In the genomic region with DNA sequence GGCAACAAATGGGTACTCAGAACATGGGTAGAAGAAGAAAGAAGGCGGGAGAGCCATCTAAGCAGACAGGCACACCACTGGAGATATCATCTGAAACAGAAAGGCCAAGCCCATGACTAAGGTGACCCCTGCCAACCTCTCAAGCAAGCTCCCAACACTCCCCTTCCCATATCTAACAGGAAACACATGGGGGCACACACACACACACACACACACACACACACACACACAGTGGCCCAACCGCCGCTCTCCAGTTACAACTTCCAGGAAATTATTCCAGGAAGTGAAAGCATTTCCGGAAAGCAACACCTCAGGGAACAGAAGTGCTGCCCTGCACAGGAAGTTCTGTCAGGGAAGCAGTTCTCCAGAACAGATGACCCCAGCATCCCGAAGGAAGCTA, we compare ENCODE assay signal across 12 mouse cellular contexts. TPM values are rescaled to one million over a fixed set of nuclear protein-coding genes. Genes with fewer than 3 reads are reported as not detected.
A peak's percentile ranks its signal among the peaks of the same experiment; 100 is the strongest.
DNase-seq lines count a peak whose midpoint lies in the region; TF ChIP-seq lines count a peak whose summit lies in the region.
"Had no signal": no experiment of that assay in that cellular context is flagged by ENCODE, and none has a peak within 500 bp of the region (broad histone marks: within the 10 kb centered on the region; RNA-seq: fewer than 3 reads in every experiment).

No protein-coding gene starts in this region.

- H3K9ac ChIP-seq in heart, adult 2 months (ENCODE audit: low read depth, low read length) = no peak overlapping the region
- H3K9ac ChIP-seq: forebrain, embryonic 12.5 days; liver, embryonic 14.5 days had no signal

- H3K27ac ChIP-seq in heart, adult 2 months = no peak overlapping the region; the same call in 1 of the 2 replicates
- no peak overlapping the region for H3K27ac ChIP-seq in heart, embryonic 10.5 days
- H3K27ac ChIP-seq in cerebellum, adult 2 months (ENCODE audit: insufficient read depth, low read length) = no peak overlapping the region
- H3K27ac ChIP-seq: forebrain, embryonic 12.5 days; liver, embryonic 14.5 days had no signal

- peaks cover 13% of the 10 kb centered on the region for H3K4me1 ChIP-seq in heart, adult 2 months (ENCODE audit: control insufficient read depth, insufficient read depth, low read length)
- H3K4me1 ChIP-seq in heart, embryonic 10.5 days = peaks cover 35% of the 10 kb centered on the region
- H3K4me1 ChIP-seq in cerebellum, adult 2 months (ENCODE audit: control insufficient read depth, insufficient read depth, low read length) = peaks cover 10% of the 10 kb centered on the region

- TF ChIP-seq CTCF in heart, adult 2 months (IDR thresholded peaks at IDR 0.05) = no peak
- TF ChIP-seq CTCF in cerebellum, adult 2 months (IDR thresholded peaks at IDR 0.05; ENCODE audit: borderline replicate concordance, insufficient read depth, low read depth, low read length) = no peak

- no peak overlapping the region for H3K4me3 ChIP-seq in heart, adult 2 months
- no peak overlapping the region for H3K4me3 ChIP-seq in heart, embryonic 10.5 days
- H3K4me3 ChIP-seq in cerebellum, adult 2 months (replicated peaks; ENCODE audit: insufficient read depth, low read depth, low read length) = no peak overlapping the region
- H3K4me3 ChIP-seq: forebrain, embryonic 12.5 days had no signal

- H3K9me3 ChIP-seq in heart, embryonic 10.5 days = no peaks in the 10 kb centered on the region
- H3K9me3 ChIP-seq: forebrain, embryonic 12.5 days had no signal

- TF ChIP-seq POLR2A in heart, adult 2 months (IDR thresholded peaks at IDR 0.05; ENCODE audit: insufficient read depth, low read depth, low read length) = no peak
- TF ChIP-seq POLR2A in cerebellum, adult 2 months (IDR thresholded peaks at IDR 0.05; ENCODE audit: borderline replicate concordance, insufficient read depth, low read length) = no peak

- H3K27me3 ChIP-seq in heart, adult 2 months (ENCODE audit: control insufficient read depth, insufficient read depth, low read length) = no peaks in the 10 kb centered on the region
- H3K27me3 ChIP-seq in heart, embryonic 10.5 days (ENCODE audit: insufficient read depth, poor library complexity, severe bottlenecking) = no peaks in the 10 kb centered on the region
- H3K27me3 ChIP-seq in cerebellum, adult 2 months (ENCODE audit: control insufficient read depth, insufficient read depth, low read length) = no peaks in the 10 kb centered on the region
- H3K27me3 ChIP-seq: forebrain, embryonic 12.5 days had no signal

- 0 out of 2 replicates have a peak, but pooled peaks have one; percentile 51 for TF ChIP-seq EP300 in heart, adult 2 months (IDR thresholded peaks at IDR 0.05; ENCODE audit: insufficient read depth, low read depth, low read length)

- 46% methylated on average over 5 of the region's 5 CpGs for WGBS in heart, adult 2 months
- 54% methylated on average over 5 of the region's 5 CpGs for WGBS in heart, embryonic 10.5 days
- WGBS in cerebellum, adult 2 months = 85% methylated on average over 5 of the region's 5 CpGs

- DNase-seq in heart, adult 2 months = peak in 1 of 2 experiments; percentile 20
- DNase-seq in heart, embryonic 10.5 days (ENCODE audit: low spot score) = no peak
- peak; percentile 69 for DNase-seq in 416B (ENCODE audit: low read depth)
- peak; percentile 26 to 41 for DNase-seq in adrenal gland, postnatal 36 days
- DNase-seq in kidney, postnatal 25 days = peak; percentile 58 to 72
- no peak for DNase-seq in frontal cortex, postnatal 10 days (ENCODE audit: low spot score in 2 of 2)
- DNase-seq in urinary bladder, postnatal 14 days (ENCODE audit: low spot score) = no peak
- DNase-seq in cerebellum, adult 2 months = no peak
- DNase-seq: cerebellum, postnatal 25 days; thymus, postnatal 14 days had no signal

- intact Hi-C loops in heart, adult 2 months (cut with DNase I) = no loop called here

- H3K79me2 ChIP-seq in heart, adult 2 months (replicated peaks; ENCODE audit: control insufficient read depth, insufficient read depth, low read length) = no peaks in the 10 kb centered on the region

- no peaks in the 10 kb centered on the region for H3K36me3 ChIP-seq in heart, adult 2 months (ENCODE audit: control insufficient read depth, insufficient read depth, low read length)
- H3K36me3 ChIP-seq in heart, embryonic 10.5 days = no peaks in the 10 kb centered on the region
- H3K36me3 ChIP-seq: forebrain, embryonic 12.5 days had no signal

RNA-seq across cellular contexts. Expression of a gene that starts 46.9 kb away (rescaled TPM):
- 10 to 100 TPM; 30.2 to 31.9 TPM for total RNA-seq in heart, adult 2 months (2021)
- 16.7 and 27.0 TPM in 2 replicates for polyA plus RNA-seq in heart, adult 2 months (2012; rRNA removed)
- polyA plus RNA-seq in heart, embryonic 10.5 days (2016; fragmentation: Nextera tagmentation; extraction: Ambion mirVana) = 22.6 and 26.5 TPM in 2 replicates
- total RNA-seq in adrenal gland, postnatal 36 days (2021) = 10 to 100 TPM; 49.7 to 57.2 TPM
- 17.8 and 19.1 TPM in 2 replicates for polyA plus RNA-seq in cerebellum, adult 2 months (2012; rRNA removed)

Comparison
In these comparisons a context has a peak if more than half of its experiments do, and no peak if none do; other contexts are left out.
1. DNase-seq: peak in 416B (single experiment), adrenal gland, postnatal 36 days (2 of 2) and kidney, postnatal 25 days (2 of 2); none in heart, embryonic 10.5 days (single experiment), frontal cortex, postnatal 10 days (0 of 2), urinary bladder, postnatal 14 days (single experiment) and cerebellum, adult 2 months (0 of 2).